Mouse (Mus musculus) bone marrow, adult 2 months (tissue): ENCODE measurements at regions not wholly inside any gene's neighbourhood (a gene's known extent, or its start where the extent isn't known, plus 50 kb on each side); places are given as distances from the start of the nearest gene placed in this dataset.

ENCODE experiments used
- CTCF ChIP-seq: fragments of 200-500 bp; IDR thresholded peaks from 2 replicates; pipeline ENCODE4 v1.5.1; 2011; ENCODE audit warnings: low read length, control low read depth; ENCODE audit not compliant: control insufficient read depth, insufficient read depth
- POLR2A ChIP-seq: fragments of 200-500 bp; IDR thresholded peaks from 2 replicates; pipeline ENCODE4 v1.6.1; 2011; ENCODE audit warnings: low read depth, mild to moderate bottlenecking, control low read depth, low read length, borderline replicate concordance; ENCODE audit not compliant: control insufficient read depth

DNA sequence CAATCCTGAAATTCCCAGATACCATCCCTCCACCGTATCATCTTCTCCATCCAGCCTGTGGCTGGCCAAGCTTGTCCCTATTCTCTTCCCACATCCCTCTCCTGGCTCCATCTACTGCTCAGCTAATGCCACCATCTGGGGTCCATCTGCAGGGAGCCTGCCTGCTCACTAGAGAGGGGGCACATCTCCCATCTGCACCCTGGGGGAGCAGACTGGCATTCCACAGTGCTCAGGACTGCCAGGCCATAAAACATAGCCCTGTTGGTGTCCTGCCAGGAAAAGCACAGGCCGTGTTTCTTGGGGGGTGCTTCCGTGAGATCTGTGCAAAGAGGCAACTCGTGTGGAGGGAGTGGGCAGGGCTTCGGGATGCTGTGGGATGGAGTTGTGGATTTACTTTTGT, 197.9 kb upstream of the Csf3r start:
- no peak for TF ChIP-seq CTCF
- TF ChIP-seq POLR2A = no peak
